Mouse (Mus musculus) erythroblast, embryonic 14.5 days (primary cell): ENCODE data around the gene Tm7sf3. TPM values are rescaled to one million over a fixed set of nuclear protein-coding genes. Genes with fewer than 3 reads are reported as not detected.
"Not testable (repeated sequence)": the region's sequence is repeated elsewhere in the genome, so short reads cannot be mapped to it uniquely, and the experiment has no call there.

Source experiments
- H3K27me3 ChIP-seq: 2 replicates; pipeline ENCODE4 v1.6.1; 2012; ENCODE audit warnings: inconsistent platforms; ENCODE audit not compliant: control insufficient read depth
- H3K36me3 ChIP-seq: 2 replicates; pipeline ENCODE4 v1.6.1; 2012; ENCODE audit warnings: mild to moderate bottlenecking, inconsistent platforms; ENCODE audit not compliant: control insufficient read depth
- H3K4me1 ChIP-seq: 2 replicates; pipeline ENCODE4 v1.6.1; 2012; ENCODE audit warnings: inconsistent platforms; ENCODE audit not compliant: control insufficient read depth
- H3K4me3 ChIP-seq: replicated peaks from 2 replicates; pipeline ENCODE3; 2012; ENCODE audit warnings: moderate library complexity, mild to moderate bottlenecking, inconsistent platforms
- H3K9me3 ChIP-seq: 2 replicates; pipeline ENCODE4 v1.6.1; 2012; ENCODE audit warnings: low read length, inconsistent platforms, mixed read lengths; ENCODE audit not compliant: control insufficient read depth
- GATA1 ChIP-seq: IDR thresholded peaks from 2 replicates; pipeline ENCODE4 v1.6.1; 2012; ENCODE audit warnings: low read length, inconsistent platforms, mixed read lengths
- TAL1 ChIP-seq: IDR thresholded peaks from 3 replicates; pipeline ENCODE4 v1.6.1; 2012; ENCODE audit warnings: low read length, inconsistent platforms, mixed read lengths
- polyA plus RNA-seq: library from polyadenylated mRNA; stranded (reverse); fragments of >175 nt; gene quantifications from 2 replicates; pipeline ENCODE4 v1.2.3, GENCODE M21; 2012

The Tm7sf3 gene
- polyA plus RNA-seq, 1 experiment = 0.97 TPM

GRCm38 (mm10) chr6:146602601-146603000 is 40.0 kb downstream of the Tm7sf3 start:
- no peaks in the 10 kb centered on the region for H3K27me3 ChIP-seq
- no peak for TF ChIP-seq TAL1
- TF ChIP-seq GATA1 = no peak
- H3K4me3 ChIP-seq = no peak overlapping the region
- peaks cover 98% of the 10 kb centered on the region for H3K36me3 ChIP-seq
- no peaks in the 10 kb centered on the region for H3K9me3 ChIP-seq
- H3K4me1 ChIP-seq = no peaks in the 10 kb centered on the region

- Histone ChIP-seq H3K27me3 (no peaks in the 10 kb centered on the region), H3K36me3 (peaks cover 70% of the 10 kb centered on the region), H3K4me3 (no peak overlapping the region), H3K9me3 (no peaks in the 10 kb centered on the region), H3K4me1 (peaks cover 20% of the 10 kb centered on the region)
- TF ChIP-seq GATA1 (no peak), TAL1 (no peak)
Observed at GRCm38 (mm10) chr6:146585134-146585533, 57.5 kb downstream of the Tm7sf3 start.

GRCm38 (mm10) chr6:146583366-146584046 is 59.1 kb downstream of the Tm7sf3 start:
- no peak for TF ChIP-seq GATA1
- no peak for TF ChIP-seq TAL1
- Histone ChIP-seq H3K9me3 (no peaks in the 10 kb centered on the region), H3K36me3 (peaks cover 54% of the 10 kb centered on the region), H3K27me3 (no peaks in the 10 kb centered on the region), H3K4me3 (no peak overlapping the region), H3K4me1 (peaks cover 34% of the 10 kb centered on the region)

- no peaks in the 10 kb centered on the region for H3K27me3 ChIP-seq
- no peaks in the 10 kb centered on the region for H3K9me3 ChIP-seq
- peak overlapping the region; percentile 95 for H3K4me3 ChIP-seq
- no peak for TF ChIP-seq GATA1
- TF ChIP-seq TAL1 = no peak
- H3K4me1 ChIP-seq = peaks cover 49% of the 10 kb centered on the region
- peaks cover 28% of the 10 kb centered on the region for H3K36me3 ChIP-seq
Observed at GRCm38 (mm10) chr6:146580381-146580926, 62.2 kb downstream of the Tm7sf3 start.

- TF ChIP-seq GATA1 (no peak), TAL1 (no peak)
- no peaks in the 10 kb centered on the region for H3K9me3 ChIP-seq
- peak overlapping the region; percentile 95 for H3K4me3 ChIP-seq
- peaks cover 55% of the 10 kb centered on the region for H3K4me1 ChIP-seq
- H3K27me3 ChIP-seq = no peaks in the 10 kb centered on the region
- H3K36me3 ChIP-seq = peaks cover 31% of the 10 kb centered on the region
Observed at GRCm38 (mm10) chr6:146578586-146578985, 64.0 kb downstream of the Tm7sf3 start.

GRCm38 (mm10) chr6:146578111-146578531 is 64.5 kb downstream of the Tm7sf3 start:
- Histone ChIP-seq H3K36me3 (peaks cover 29% of the 10 kb centered on the region), H3K4me3 (peak overlapping the region; percentile 95), H3K9me3 (no peaks in the 10 kb centered on the region), H3K4me1 (peaks cover 55% of the 10 kb centered on the region), H3K27me3 (no peaks in the 10 kb centered on the region)
- no peak for TF ChIP-seq GATA1
- no peak for TF ChIP-seq TAL1

- no peaks in the 10 kb centered on the region for H3K9me3 ChIP-seq
- no peaks in the 10 kb centered on the region for H3K27me3 ChIP-seq
- H3K4me3 ChIP-seq = peak within 1 kb of the TSS; percentile 95
- TF ChIP-seq TAL1 = no peak
- TF ChIP-seq GATA1 = no peak
- H3K4me1 ChIP-seq = peaks cover 52% of the 10 kb centered on the region
- peaks cover 27% of the 10 kb centered on the region for H3K36me3 ChIP-seq
Observed at GRCm38 (mm10) chr6:146577310-146578109, 65.1 kb downstream of the Tm7sf3 start, which contains the start of gene Ints13. TSS of gene Ints13 (minus strand) at chr6:146577835.

- H3K9me3 ChIP-seq = no peaks in the 10 kb centered on the region
- H3K36me3 ChIP-seq = peaks cover 28% of the 10 kb centered on the region
- TF ChIP-seq GATA1 (no peak), TAL1 (no peak)
- H3K27me3 ChIP-seq = no peaks in the 10 kb centered on the region
- peaks cover 49% of the 10 kb centered on the region for H3K4me1 ChIP-seq
- peak within 1 kb of the TSS; percentile 95 for H3K4me3 ChIP-seq
Observed at GRCm38 (mm10) chr6:146576903-146577302, 65.7 kb downstream of the Tm7sf3 start, which contains the start of gene Fgfr1op2. TSS of gene Fgfr1op2 (plus strand) at chr6:146577203.

- Histone ChIP-seq H3K36me3 (peaks cover 37% of the 10 kb centered on the region), H3K9me3 (no peaks in the 10 kb centered on the region), H3K27me3 (no peaks in the 10 kb centered on the region), H3K4me1 (peaks cover 26% of the 10 kb centered on the region), H3K4me3 (no peak overlapping the region)
- TF ChIP-seq TAL1 (no peak), GATA1 (no peak)
Observed at GRCm38 (mm10) chr6:146572073-146572472, 70.6 kb downstream of the Tm7sf3 start.

GRCm38 (mm10) chr6:146562461-146562860 is 80.2 kb downstream of the Tm7sf3 start:
- H3K27me3 ChIP-seq, H3K4me1 ChIP-seq, H3K9me3 ChIP-seq, H3K4me3 ChIP-seq: not testable (repeated sequence)
- H3K36me3 ChIP-seq = peaks cover 79% of the 10 kb centered on the region
